17 mouse cellular contexts compared by ENCODE assay signal in genomic region chr8:105992499-105992898, GRCm38 (mm10). TPM values are rescaled to one million over a fixed set of nuclear protein-coding genes. Genes with fewer than 3 reads are reported as not detected.
DNase-seq lines count a peak whose midpoint lies in the region; ATAC-seq lines count a peak whose summit lies in the region.
"Had no signal": no experiment of that assay in that cellular context is flagged by ENCODE, and none has a peak within 500 bp of the region (broad histone marks: within the 10 kb centered on the region; RNA-seq: fewer than 3 reads in every experiment).

No protein-coding gene starts in this region.

- H3K27me3 ChIP-seq in kidney, embryonic 15.5 days = no peaks in the 10 kb centered on the region
- H3K27me3 ChIP-seq: heart, embryonic 15.5 days had no signal

- WGBS in kidney, embryonic 15.5 days = 54% methylated on average over 5 of the region's 5 CpGs

- H3K27ac ChIP-seq in kidney, embryonic 15.5 days = no peak overlapping the region
- H3K27ac ChIP-seq: embryonic facial prominence, embryonic 12.5 days; forebrain, embryonic 13.5 days; heart, embryonic 15.5 days; hindbrain, embryonic 14.5 days; liver, embryonic 14.5 days; neural tube, embryonic 13.5 days had no signal

- no peak overlapping the region for H3K4me2 ChIP-seq in kidney, embryonic 15.5 days
- H3K4me2 ChIP-seq: embryonic facial prominence, embryonic 12.5 days; forebrain, embryonic 13.5 days; heart, embryonic 15.5 days; hindbrain, embryonic 14.5 days; midbrain, embryonic 11.5 days; neural tube, embryonic 13.5 days had no signal

- no peaks in the 10 kb centered on the region for H3K9me3 ChIP-seq in kidney, embryonic 15.5 days (replicated peaks)
- H3K9me3 ChIP-seq: embryonic facial prominence, embryonic 12.5 days; forebrain, embryonic 13.5 days; heart, embryonic 15.5 days; neural tube, embryonic 13.5 days had no signal

- ATAC-seq in inflammation-experienced regulatory T-cells, adult 6 months = peak; percentile 69
- no peak for ATAC-seq in kidney, embryonic 15.5 days (replicated peaks; ENCODE audit: low FRiP score)
- ATAC-seq: forebrain, embryonic 13.5 days had no signal

- no peak overlapping the region for H3K9ac ChIP-seq in kidney, embryonic 15.5 days
- H3K9ac ChIP-seq: embryonic facial prominence, embryonic 12.5 days; forebrain, embryonic 13.5 days; heart, embryonic 15.5 days; hindbrain, embryonic 14.5 days; liver, embryonic 14.5 days; neural tube, embryonic 13.5 days had no signal

- H3K4me3 ChIP-seq in kidney, embryonic 15.5 days (replicated peaks) = no peak overlapping the region
- H3K4me3 ChIP-seq: embryonic facial prominence, embryonic 12.5 days; forebrain, embryonic 13.5 days; heart, embryonic 15.5 days; neural tube, embryonic 13.5 days had no signal

- H3K36me3 ChIP-seq in kidney, embryonic 15.5 days = no peaks in the 10 kb centered on the region
- H3K36me3 ChIP-seq: embryonic facial prominence, embryonic 12.5 days; heart, embryonic 15.5 days; neural tube, embryonic 13.5 days had no signal

- DNase-seq in CD4-positive, CD25-positive, alpha-beta regulatory T cell, adult 2 months (ENCODE audit: low read depth, low spot score) = peak; percentile 70
- DNase-seq in naive thymus-derived CD4-positive, alpha-beta T cell, adult 2 months (ENCODE audit: low read depth) = peak; percentile 72
- peak; percentile 76 for DNase-seq in thymus, postnatal 0 days (ENCODE audit: low spot score)
- no peak for DNase-seq in layer of hippocampus, adult 9-11 months
- no peak for DNase-seq in gastrocnemius, postnatal 4 days (ENCODE audit: low spot score in 2 of 2)
- DNase-seq: gastrocnemius, postnatal 25 days; kidney, postnatal 14 days had no signal

- H3K4me1 ChIP-seq in kidney, embryonic 15.5 days = peaks cover 7% of the 10 kb centered on the region; the same call in 1 of the 2 replicates
- H3K4me1 ChIP-seq: embryonic facial prominence, embryonic 12.5 days; neural tube, embryonic 13.5 days had no signal

RNA-seq across cellular contexts. Expression of gene Dus2, which starts 1.4 kb away (rescaled TPM):
- 10 to 100 TPM; 29.0 to 36.7 (median 32.2) TPM for polyA plus RNA-seq in inflammation-experienced regulatory T-cells, adult 6 months (2017; shearing (Covaris generic))
- polyA plus RNA-seq in thymus, postnatal 0 days (2015; fragmentation: Nextera tagmentation; extraction: Ambion mirVana) = 25.6 TPM in 2 replicates
- 20.5 and 23.3 TPM in 2 replicates for polyA plus RNA-seq in kidney, embryonic 15.5 days (2015; fragmentation: Nextera tagmentation; extraction: Ambion mirVana)
- total RNA-seq in gastrocnemius, postnatal 4 days (2021) = 10 to 100 TPM; 12.4 to 13.2 TPM

RNA-seq across cellular contexts. Expression of gene Dpep3, which starts 13.3 kb away (rescaled TPM):
- not detected for polyA plus RNA-seq in inflammation-experienced regulatory T-cells, adult 6 months (2017; shearing (Covaris generic))
- not detected in 2 replicates for polyA plus RNA-seq in thymus, postnatal 0 days (2015; fragmentation: Nextera tagmentation; extraction: Ambion mirVana)
- not detected in 2 replicates for polyA plus RNA-seq in kidney, embryonic 15.5 days (2015; fragmentation: Nextera tagmentation; extraction: Ambion mirVana)
- total RNA-seq in gastrocnemius, postnatal 4 days (2021) = not detected
- total RNA-seq: gastrocnemius, postnatal 25 days had no signal
- polyA plus RNA-seq: brain, embryonic 14.5 days; embryonic facial prominence, embryonic 12.5 days; forebrain, embryonic 13.5 days; heart, embryonic 15.5 days; hindbrain, embryonic 14.5 days; liver, embryonic 14.5 days; midbrain, embryonic 11.5 days; neural tube, embryonic 13.5 days had no signal

RNA-seq across cellular contexts. Expression of gene Dpep2nb, which starts 13.3 kb away (rescaled TPM):
- not detected for polyA plus RNA-seq in inflammation-experienced regulatory T-cells, adult 6 months (2017; shearing (Covaris generic))
- 0.20 TPM in 1 of 2 replicates, not detected in the other for polyA plus RNA-seq in thymus, postnatal 0 days (2015; fragmentation: Nextera tagmentation; extraction: Ambion mirVana)
- 0.18 TPM in 1 of 2 replicates, not detected in the other for polyA plus RNA-seq in kidney, embryonic 15.5 days (2015; fragmentation: Nextera tagmentation; extraction: Ambion mirVana)
- total RNA-seq in gastrocnemius, postnatal 4 days (2021) = not detected
- total RNA-seq: gastrocnemius, postnatal 25 days had no signal
- polyA plus RNA-seq: brain, embryonic 14.5 days; embryonic facial prominence, embryonic 12.5 days; forebrain, embryonic 13.5 days; heart, embryonic 15.5 days; hindbrain, embryonic 14.5 days; liver, embryonic 14.5 days; midbrain, embryonic 11.5 days had no signal

RNA-seq across cellular contexts. Expression of gene Ddx28, which starts 19.2 kb away (rescaled TPM):
- polyA plus RNA-seq in inflammation-experienced regulatory T-cells, adult 6 months (2017; shearing (Covaris generic)) = 10 to 100 TPM in 2 of 3 experiments, 1 to 10 TPM in 1; 9.3 to 15.6 (median 12.3) TPM
- 21.3 and 21.7 TPM in 2 replicates for polyA plus RNA-seq in thymus, postnatal 0 days (2015; fragmentation: Nextera tagmentation; extraction: Ambion mirVana)
- polyA plus RNA-seq in kidney, embryonic 15.5 days (2015; fragmentation: Nextera tagmentation; extraction: Ambion mirVana) = 17.0 and 18.9 TPM in 2 replicates
- total RNA-seq in gastrocnemius, postnatal 4 days (2021) = 10 to 100 TPM; 10.8 to 11.7 TPM

RNA-seq across cellular contexts. Expression of gene Slc12a4, which starts 26.6 kb away (rescaled TPM):
- 1 to 10 TPM; 5.4 to 8.8 (median 6.4) TPM for polyA plus RNA-seq in inflammation-experienced regulatory T-cells, adult 6 months (2017; shearing (Covaris generic))
- 17.5 and 18.6 TPM in 2 replicates for polyA plus RNA-seq in thymus, postnatal 0 days (2015; fragmentation: Nextera tagmentation; extraction: Ambion mirVana)
- polyA plus RNA-seq in kidney, embryonic 15.5 days (2015; fragmentation: Nextera tagmentation; extraction: Ambion mirVana) = 30.1 and 33.9 TPM in 2 replicates
- total RNA-seq in gastrocnemius, postnatal 4 days (2021) = 10 to 100 TPM; 30.7 to 40.6 TPM

Comparison
In these comparisons a context has a peak if more than half of its experiments do, and no peak if none do; other contexts are left out.
1. DNase-seq: peak in CD4-positive, CD25-positive, alpha-beta regulatory T cell, adult 2 months (single experiment), naive thymus-derived CD4-positive, alpha-beta T cell, adult 2 months (single experiment) and thymus, postnatal 0 days (single experiment); none in layer of hippocampus, adult 9-11 months (single experiment) and gastrocnemius, postnatal 4 days (0 of 2).